Mouse (Mus musculus) brain, adult 10 weeks (tissue): ENCODE data around the gene Galntl5. TPM values are rescaled to one million over a fixed set of nuclear protein-coding genes. Genes with fewer than 3 reads are reported as not detected.

Source experiments
- polyA plus RNA-seq: library from polyadenylated mRNA; stranded (reverse); fragments of 350-450 nt; fragmentation: Illumina TruSeq; extraction: RNeasy Lipid Tissue Mini Kit (QIAGEN cat#74804); gene quantifications from one replicate; pipeline ENCODE4 v1.2.3, GENCODE M21; 2015; ENCODE audit warnings: low read depth, low replicate concordance

The Galntl5 gene
- polyA plus RNA-seq: not detected

DNA sequence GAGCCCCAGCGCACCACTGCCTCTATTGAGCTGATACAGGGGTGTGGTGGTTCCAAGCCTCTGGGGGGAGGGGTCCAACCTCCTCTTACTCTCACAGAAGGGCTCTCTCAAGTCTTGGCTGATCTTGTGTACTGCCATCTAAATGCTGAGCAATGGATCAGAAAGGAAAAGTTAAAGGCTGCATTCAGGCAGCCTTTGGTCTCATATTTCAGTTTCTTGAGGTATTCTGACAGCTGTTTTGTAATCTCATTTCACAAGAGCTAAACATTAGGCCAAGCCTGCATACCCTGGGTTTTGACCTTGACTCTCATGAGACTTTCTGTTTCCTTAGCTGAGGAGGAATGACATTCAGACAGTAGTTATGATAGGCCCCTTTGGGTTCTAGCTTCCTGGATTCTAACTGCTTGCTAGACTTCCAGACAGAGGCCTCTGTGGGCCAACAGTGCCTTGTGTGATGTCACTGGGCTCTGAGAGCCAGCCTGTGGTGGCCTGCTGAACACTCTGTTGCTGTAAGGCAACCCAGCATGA, at the start of gene Galntl5:
TSS of gene Galntl5 (plus strand) at position 457 of the 528 bp plus-strand sequence.

DNA sequence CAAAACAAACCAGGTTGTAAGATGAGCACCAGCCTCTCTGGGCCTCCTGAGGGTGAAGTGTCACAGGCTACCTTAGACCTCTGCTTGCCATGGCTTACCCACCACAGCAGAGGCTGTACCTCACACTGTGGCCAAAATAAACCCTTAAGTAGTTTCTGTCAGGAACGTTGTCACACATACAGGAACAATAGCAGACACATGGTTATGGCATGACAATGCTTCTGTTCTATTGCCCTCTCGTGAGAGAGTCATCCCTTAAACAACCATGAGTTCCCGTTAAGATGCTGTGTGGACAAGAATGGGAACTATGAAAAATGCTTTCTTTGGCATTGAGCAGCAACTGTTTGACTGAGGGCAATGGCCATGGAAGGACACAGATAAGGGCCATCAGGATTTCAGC, 40.3 kb downstream of the Galntl5 start, which contains the start of gene Galnt11:
TSS of gene Galnt11 (plus strand) at position 301 of the 400 bp plus-strand sequence.

DNA sequence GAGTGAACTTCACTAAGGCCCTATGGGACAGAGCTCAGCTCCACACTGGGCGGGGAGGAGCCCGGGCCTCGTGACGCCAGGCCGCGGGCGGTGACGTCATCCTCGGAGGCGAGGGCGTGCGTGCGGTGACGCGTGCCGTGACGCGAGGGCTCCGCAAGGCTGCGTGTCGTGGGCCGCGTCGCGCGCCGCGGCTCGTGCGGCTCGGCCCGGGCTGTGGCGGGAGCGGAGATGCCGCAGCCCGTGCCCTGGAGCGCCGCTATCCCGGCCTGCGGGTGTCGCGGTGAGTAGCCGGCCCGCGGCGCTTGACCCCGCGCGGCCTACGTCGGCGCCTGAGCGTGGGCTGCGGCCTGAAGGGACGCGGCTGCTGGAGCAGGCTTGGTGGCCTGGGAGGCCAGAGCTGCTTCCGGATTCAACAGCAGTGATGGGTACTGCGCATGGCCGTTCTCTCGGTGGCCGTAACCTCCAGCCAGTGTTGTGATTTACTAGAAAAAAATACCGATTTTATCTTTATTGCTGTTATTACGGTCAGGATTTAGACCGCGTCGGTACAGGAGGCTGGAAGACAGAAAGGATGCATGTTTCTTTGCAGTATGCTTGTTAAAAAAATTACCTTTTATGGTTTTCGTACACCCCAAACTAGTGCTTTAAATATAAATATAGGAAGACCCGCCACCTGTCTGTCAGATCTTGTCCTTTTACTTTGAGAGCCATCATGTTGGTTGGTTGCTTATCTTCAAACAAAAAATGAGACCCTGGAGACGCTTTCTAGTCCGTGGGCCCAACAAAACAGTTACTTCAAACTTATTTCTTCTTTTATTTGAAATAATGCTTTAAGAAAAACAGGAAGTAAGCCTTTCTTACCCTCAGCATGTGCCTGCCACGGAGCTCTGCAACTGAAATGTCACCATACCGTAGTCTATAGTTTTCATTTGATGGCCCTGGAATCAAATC, 41.8 kb downstream of the Galntl5 start, which contains the start of gene E130116L18Rik:
TSS of gene E130116L18Rik (minus strand) at position 402 of the 951 bp plus-strand sequence.

Other genes starting within 250 kb of the Galntl5 start
- 99.5 TPM for gene Prkag2, start 80.8 kb upstream of the Galntl5 start, polyA plus RNA-seq
- 36.1 TPM for gene Galnt11, start 40.4 kb downstream of the Galntl5 start, polyA plus RNA-seq
- not detected for gene E130116L18Rik, start 41.7 kb downstream of the Galntl5 start, polyA plus RNA-seq